Mouse (Mus musculus) skeletal muscle tissue, postnatal 0 days (tissue): ENCODE measurements around the gene Rapgef4. TPM values are rescaled to one million over a fixed set of nuclear protein-coding genes. Genes with fewer than 3 reads are reported as not detected.

ENCODE experiments used
- polyA plus RNA-seq: library from polyadenylated mRNA; unstranded; fragments of >200 nt; fragmentation: Nextera tagmentation; extraction: Ambion mirVana; gene quantifications from 2 replicates; pipeline ENCODE4 v1.2.1, GENCODE M21; 2015

Gene Rapgef4
- 2.1 and 2.8 TPM in 2 replicates for polyA plus RNA-seq

DNA sequence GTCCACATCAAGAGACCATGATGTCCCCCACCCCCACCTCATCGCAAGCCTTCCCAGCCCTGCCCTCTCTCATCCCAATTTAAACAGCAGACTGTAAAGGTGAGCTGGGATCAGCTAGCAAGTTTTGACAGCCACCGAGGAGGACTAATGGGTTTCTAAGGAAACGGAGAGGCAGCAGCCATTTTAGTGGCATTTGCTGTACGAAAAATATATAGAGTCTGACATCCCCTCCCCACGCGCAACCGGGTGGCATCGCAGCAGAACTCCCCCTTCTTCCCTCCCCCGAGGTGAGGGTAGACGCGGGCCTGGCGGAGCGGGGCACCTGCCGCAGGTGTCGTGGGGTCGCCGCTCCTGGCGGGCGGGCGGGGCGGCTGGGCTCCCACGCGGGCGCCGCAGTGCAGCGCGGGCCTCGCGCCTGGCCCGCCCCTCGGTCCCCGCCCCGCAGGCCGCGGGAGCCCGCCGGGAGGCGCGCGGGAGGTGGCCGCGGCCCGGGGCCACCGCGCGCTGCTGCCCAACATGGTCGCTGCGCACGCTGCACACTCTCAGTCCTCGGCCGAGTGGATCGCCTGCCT, at the start of gene Rapgef4:
Gene Rapgef4 (plus strand): TSS at position 470 of the 572 bp plus-strand sequence.

DNA sequence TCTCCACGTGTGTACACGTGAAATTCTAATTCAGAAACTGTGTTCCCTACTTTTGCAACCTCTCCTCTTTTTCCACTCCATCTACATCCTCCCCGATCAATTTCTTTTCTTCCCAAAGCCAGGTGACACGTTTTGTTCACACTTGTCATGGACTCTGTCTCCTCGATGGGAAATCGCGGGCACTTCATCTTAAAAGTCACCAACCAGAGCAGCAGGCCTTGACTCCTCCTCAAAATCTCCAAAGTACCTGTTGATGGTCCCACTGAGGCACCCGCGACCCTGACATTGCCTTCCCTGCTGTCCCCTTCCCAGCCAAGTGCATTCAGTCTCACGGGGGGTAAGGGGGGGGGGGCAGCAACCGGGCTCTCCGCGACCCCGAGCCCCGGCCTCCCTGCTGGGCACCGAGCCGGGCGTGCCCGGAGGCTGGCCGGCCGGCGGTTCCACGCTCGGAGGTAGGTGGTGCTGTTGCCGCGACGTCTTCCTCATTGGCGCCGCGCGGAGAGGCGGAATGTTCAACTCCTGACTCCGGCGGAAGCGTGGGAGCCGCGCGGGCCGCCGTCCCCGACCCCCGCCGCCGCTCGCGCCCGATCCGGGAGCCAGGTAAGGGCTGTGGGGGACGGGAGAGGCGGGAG, 304.3 kb downstream of the Rapgef4 start, which contains the start of gene Map3k20:
Gene Map3k20 (plus strand): TSS at position 382 of the 632 bp plus-strand sequence.

Other genes with a start within 250 kb of the Rapgef4 start
- gene Itga6, start 235.6 kb upstream of the Rapgef4 start, polyA plus RNA-seq: 26.7 and 31.7 TPM in 2 replicates
- gene Pdk1, start 108.0 kb upstream of the Rapgef4 start, polyA plus RNA-seq: 34.9 and 37.0 TPM in 2 replicates